Mouse (Mus musculus): Measurements from ENCODE around the gene Cyb5b.

- TF ChIP-seq TAL1 (IDR thresholded peaks at IDR 0.05; ENCODE audit: low read length): no peak
- no peak for TF ChIP-seq GATA1 (IDR thresholded peaks at IDR 0.05; ENCODE audit: low read length)
Measured at GRCm38 (mm10) chr8:107209185-107209584, 58.7 kb downstream of the Cyb5b start.

All from erythroblast, embryonic 14.5 days (primary cell).